Mouse (Mus musculus): ENCODE measurements around the gene Olfr601. TPM values are rescaled to one million over a fixed set of nuclear protein-coding genes. Genes with fewer than 3 reads are reported as not detected.

Gene Olfr601
- total RNA-seq (2023): not detected

GRCm38 (mm10) chr7:103362555-103362954 is at the start of gene Olfr601:
Olfr601 (minus strand) TSS chr7:103362655.

DNA sequence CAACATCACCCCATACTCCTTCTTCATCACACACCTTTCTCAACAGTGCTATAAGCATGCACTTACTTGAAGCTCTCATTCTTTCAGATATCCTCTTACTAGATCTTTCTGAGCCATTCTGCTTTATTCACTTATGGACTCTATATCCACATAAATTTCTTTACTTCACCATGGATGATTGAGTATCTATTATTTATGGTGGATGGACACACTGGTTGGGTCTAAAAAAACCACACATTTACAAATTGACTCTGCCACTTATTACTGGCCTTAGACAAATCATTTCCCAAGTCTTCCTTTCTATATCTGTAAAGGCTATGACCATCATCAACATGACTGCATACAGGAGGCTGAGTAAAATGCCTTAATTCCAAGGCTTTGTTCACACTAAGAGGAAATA is 23.6 kb upstream of the Olfr601 start, which contains the start of gene Olfr603:
Gene Olfr603, minus strand, starts transcription at position 101 of the 400 bp plus-strand sequence.

DNA sequence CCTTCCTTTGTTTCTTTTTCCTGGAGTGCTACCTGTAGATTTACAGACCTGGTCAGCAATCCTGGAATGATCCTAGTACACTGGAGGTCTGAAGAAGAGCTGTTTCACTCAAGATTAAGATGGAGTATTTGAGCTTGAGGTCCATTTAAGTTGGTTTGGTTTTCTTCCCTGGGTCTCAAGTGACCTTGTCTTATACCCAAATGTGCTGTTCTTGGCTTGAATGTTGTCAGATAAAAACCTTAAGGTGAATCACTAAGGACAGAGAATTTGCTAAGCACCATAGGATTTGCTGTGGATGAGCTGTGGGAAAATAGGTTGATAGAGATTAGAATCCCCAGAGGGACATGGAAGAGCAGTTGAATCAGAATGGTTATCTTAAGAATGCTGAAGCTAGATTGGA is 12.9 kb downstream of the Olfr601 start, which contains the start of gene Olfr600:
Gene Olfr600, minus strand, starts transcription at position 101 of the 400 bp plus-strand sequence.

DNA sequence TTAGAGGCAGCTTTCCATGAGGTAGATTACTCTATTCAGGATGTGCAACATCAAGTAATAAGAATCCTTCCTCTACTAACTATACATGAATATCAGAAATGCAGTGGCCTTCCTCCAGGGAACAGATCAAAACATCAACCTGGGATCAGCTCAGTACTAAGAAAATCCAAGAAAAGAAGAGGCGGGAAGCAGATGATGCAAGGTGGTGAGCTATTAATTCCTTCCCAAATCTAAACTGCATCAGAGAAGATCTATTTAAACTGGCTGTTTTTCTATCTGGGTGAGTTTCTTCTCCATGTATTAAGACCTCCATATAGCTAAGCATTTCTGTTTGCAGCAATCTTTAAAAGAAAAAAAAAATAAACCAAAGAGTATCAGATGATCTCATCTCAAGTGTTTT is 26.8 kb downstream of the Olfr601 start, which contains the start of gene Olfr599:
Gene Olfr599, plus strand, starts transcription at position 301 of the 400 bp plus-strand sequence.

GRCm38 (mm10) chr7:103323268-103323667 is 39.2 kb downstream of the Olfr601 start, which contains the start of gene Olfr598:
Olfr598 (plus strand) TSS chr7:103323568.

DNA sequence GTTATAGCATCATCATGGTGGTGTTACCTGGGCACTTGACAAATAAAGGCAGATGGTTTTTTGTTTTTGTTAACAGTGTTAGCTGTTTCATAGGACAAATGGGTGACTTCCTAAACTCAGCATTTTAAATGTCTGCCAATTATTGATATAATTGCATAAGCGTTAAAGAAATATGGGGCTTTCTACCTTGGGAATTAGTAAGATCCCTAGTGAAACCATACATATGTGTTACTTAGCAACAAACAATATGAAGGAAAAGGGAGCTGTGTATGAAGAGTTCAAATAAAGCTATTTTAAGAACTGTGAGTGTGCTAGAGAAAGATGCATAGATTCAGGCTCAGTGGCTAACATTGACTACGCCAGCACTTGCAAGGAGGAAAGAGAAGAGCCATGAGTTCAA is 46.4 kb downstream of the Olfr601 start, which contains the start of gene Olfr597:
Gene Olfr597, plus strand, starts transcription at position 301 of the 400 bp plus-strand sequence.

Other genes starting within 250 kb of the Olfr601 start
- not detected for gene Olfr586, start 237.0 kb downstream of the Olfr601 start, total RNA-seq (2023)
- gene Olfr588-ps1, start 221.8 kb downstream of the Olfr601 start, total RNA-seq (2023): not detected
- gene Olfr589, start 206.3 kb downstream of the Olfr601 start, total RNA-seq (2023): not detected
- gene Olfr591, start 184.3 kb downstream of the Olfr601 start, total RNA-seq (2023): not detected
- not detected for gene Olfr592, start 177.9 kb downstream of the Olfr601 start, total RNA-seq (2023)
- not detected for gene Olfr593, start 150.8 kb downstream of the Olfr601 start, total RNA-seq (2023)
- gene Olfr594, start 145.7 kb downstream of the Olfr601 start, total RNA-seq (2023): not detected
- gene Usp17ld, start 110.2 kb downstream of the Olfr601 start, total RNA-seq (2023): not detected
- gene Olfr596, start 57.0 kb downstream of the Olfr601 start, total RNA-seq (2023): not detected
- not detected for gene Olfr597, start 46.3 kb downstream of the Olfr601 start, total RNA-seq (2023)
- not detected for gene Olfr598, start 39.1 kb downstream of the Olfr601 start, total RNA-seq (2023)
- gene Olfr599, start 26.7 kb downstream of the Olfr601 start, total RNA-seq (2023): not detected
- not detected for gene Olfr600, start 13.0 kb downstream of the Olfr601 start, total RNA-seq (2023)
- gene Olfr603, start 23.5 kb upstream of the Olfr601 start, total RNA-seq (2023): not detected
- not detected for gene Usp17lc, start 52.4 kb upstream of the Olfr601 start, total RNA-seq (2023)
- not detected for gene Olfr605, start 82.8 kb upstream of the Olfr601 start, total RNA-seq (2023)
- not detected for gene Olfr606, start 86.4 kb upstream of the Olfr601 start, total RNA-seq (2023)
- not detected for gene Olfr607, start 101.5 kb upstream of the Olfr601 start, total RNA-seq (2023)
- gene Olfr608, start 107.2 kb upstream of the Olfr601 start, total RNA-seq (2023): not detected
- not detected for gene Olfr609, start 135.4 kb upstream of the Olfr601 start, total RNA-seq (2023)
- gene Olfr610, start 149.5 kb upstream of the Olfr601 start, total RNA-seq (2023): not detected
- gene Olfr611, start 158.2 kb upstream of the Olfr601 start, total RNA-seq (2023): not detected
- not detected for gene Olfr612, start 180.1 kb upstream of the Olfr601 start, total RNA-seq (2023)
- not detected for gene Olfr613, start 185.4 kb upstream of the Olfr601 start, total RNA-seq (2023)
- gene Olfr615, start 193.4 kb upstream of the Olfr601 start, total RNA-seq (2023): not detected
- not detected for gene Olfr616, start 206.5 kb upstream of the Olfr601 start, total RNA-seq (2023)
- gene Olfr617, start 210.4 kb upstream of the Olfr601 start, total RNA-seq (2023): not detected
- gene Olfr618, start 227.4 kb upstream of the Olfr601 start, total RNA-seq (2023): not detected
- not detected for gene Olfr619, start 237.9 kb upstream of the Olfr601 start, total RNA-seq (2023)
- not detected for gene Olfr620, start 249.9 kb upstream of the Olfr601 start, total RNA-seq (2023)